ENCODE assay signal across 9 mouse cellular contexts in the genomic region with DNA sequence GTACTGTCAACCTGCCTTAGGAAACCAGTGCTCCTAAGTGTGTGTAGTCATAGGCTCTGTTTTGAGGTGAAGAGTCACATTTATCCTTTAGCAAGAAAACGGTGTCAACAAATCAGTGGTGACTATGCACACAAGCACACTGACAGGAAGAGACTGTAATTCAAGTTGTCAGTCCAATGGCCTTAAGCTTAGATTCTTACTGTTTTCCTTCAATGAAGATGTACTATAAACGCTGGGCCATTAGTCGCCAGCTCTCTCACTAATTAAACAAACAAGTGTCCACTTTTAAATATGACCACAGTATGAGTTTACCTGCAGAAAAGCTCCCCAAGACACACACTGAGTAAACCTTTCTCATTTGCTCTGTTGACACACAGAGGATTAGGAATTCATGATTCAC. TPM values are rescaled to one million over a fixed set of nuclear protein-coding genes. Genes with fewer than 3 reads are reported as not detected.
DNase-seq lines count a peak whose midpoint lies in the region; ATAC-seq and TF ChIP-seq lines count a peak whose summit lies in the region.
"Had no signal": no experiment of that assay in that cellular context is flagged by ENCODE, and none has a peak within 500 bp of the region (broad histone marks: within the 10 kb centered on the region; RNA-seq: fewer than 3 reads in every experiment).

No protein-coding gene starts in this region.

- peak overlapping the region; percentile 51; the same call in 1 of the 2 replicates for H3K9ac ChIP-seq in forebrain, postnatal 0 days
- no peak overlapping the region for H3K9ac ChIP-seq in liver, embryonic 15.5 days

- peaks cover 47% of the 10 kb centered on the region for H3K79me3 ChIP-seq in C2C12 (ENCODE audit: low read depth)

- DNase-seq in heart, adult 11 months: peak; percentile 39
- DNase-seq in heart, adult 18-20 months: no peak
- no peak for DNase-seq in forebrain, postnatal 0 days
- no peak for DNase-seq in frontal cortex, postnatal 10 days (ENCODE audit: low spot score in 2 of 2)
- no peak for DNase-seq in layer of hippocampus, adult 11-12 months (ENCODE audit: low spot score)
- no peak for DNase-seq in urinary bladder, postnatal 25 days (ENCODE audit: low spot score)
- DNase-seq: spleen, adult 18-20 months had no signal

- no peaks in the 10 kb centered on the region for H3K27me3 ChIP-seq in C2C12 (ENCODE audit: control insufficient read depth, insufficient read depth, insufficient read length)
- H3K27me3 ChIP-seq in forebrain, postnatal 0 days (ENCODE audit: insufficient read depth, low read length): no peaks in the 10 kb centered on the region
- peaks cover 9% of the 10 kb centered on the region for H3K27me3 ChIP-seq in liver, embryonic 15.5 days

- H3ac ChIP-seq in C2C12 (ENCODE audit: control insufficient read depth, insufficient read length, low read depth): no peak overlapping the region

- no peak for TF ChIP-seq CTCF in C2C12 (IDR thresholded peaks at IDR 0.05; ENCODE audit: control insufficient read depth, insufficient read depth, insufficient read length)
- no peak for TF ChIP-seq CTCF in forebrain, postnatal 0 days (IDR thresholded peaks at IDR 0.05; ENCODE audit: low read depth)

- WGBS in forebrain, postnatal 0 days: 47% methylated on average over 3 of the region's 3 CpGs
- 16% methylated on average over 3 of the region's 3 CpGs for WGBS in liver, embryonic 15.5 days (ENCODE audit: insufficient replicate concordance)

- H3K4me3 ChIP-seq in C2C12 (ENCODE audit: insufficient read depth, poor library complexity, severe bottlenecking): peak overlapping the region; percentile 50
- peak overlapping the region; percentile 49 for H3K4me3 ChIP-seq in forebrain, postnatal 0 days (ENCODE audit: low read depth, low read length)
- H3K4me3 ChIP-seq in liver, embryonic 15.5 days (replicated peaks): peak overlapping the region; percentile 58

- no peak for ATAC-seq in forebrain, postnatal 0 days
- ATAC-seq in liver, embryonic 15.5 days (ENCODE audit: insufficient read depth): no peak

- peak overlapping the region; percentile 96 for H3K4me2 ChIP-seq in forebrain, postnatal 0 days (ENCODE audit: low read depth)
- H3K4me2 ChIP-seq in liver, embryonic 15.5 days: peak overlapping the region; percentile 68

- peaks cover 56% of the 10 kb centered on the region for H3K79me2 ChIP-seq in C2C12 (ENCODE audit: control insufficient read depth, insufficient read depth)

- H3K4me1 ChIP-seq in forebrain, postnatal 0 days (ENCODE audit: insufficient read depth): no peaks in the 10 kb centered on the region
- peaks cover 3% of the 10 kb centered on the region; the same call in 1 of the 2 replicates for H3K4me1 ChIP-seq in liver, embryonic 15.5 days (replicated peaks)

- H3K36me3 ChIP-seq in C2C12 (ENCODE audit: control insufficient read depth, insufficient read depth): no peaks in the 10 kb centered on the region
- H3K36me3 ChIP-seq in forebrain, postnatal 0 days (ENCODE audit: insufficient read depth): no peaks in the 10 kb centered on the region
- no peaks in the 10 kb centered on the region for H3K36me3 ChIP-seq in liver, embryonic 15.5 days (replicated peaks)

- H3K27ac ChIP-seq in forebrain, postnatal 0 days (ENCODE audit: low read depth, low read length): no peak overlapping the region
- H3K27ac ChIP-seq in liver, embryonic 15.5 days (replicated peaks): no peak overlapping the region

- no peaks in the 10 kb centered on the region for H3K9me3 ChIP-seq in forebrain, postnatal 0 days (ENCODE audit: low read length)
- H3K9me3 ChIP-seq in liver, embryonic 15.5 days (replicated peaks): no peaks in the 10 kb centered on the region

TF ChIP-seq in C2C12, 6 proteins besides CTCF, POLR2A, EP300 and RAD21:
- no peak for TF ChIP-seq FOSL1 (IDR thresholded peaks at IDR 0.05; ENCODE audit: insufficient read depth, low read length, poor library complexity, severe bottlenecking)
- no peak for TF ChIP-seq MAX (IDR thresholded peaks at IDR 0.05)
- no peak for TF ChIP-seq MYOD1 (IDR thresholded peaks at IDR 0.05; ENCODE audit: control insufficient read depth, insufficient read length, low read depth)
- no peak for TF ChIP-seq MYOG (IDR thresholded peaks at IDR 0.05; ENCODE audit: control insufficient read depth, extremely low read depth, insufficient read length)
- TF ChIP-seq USF1 (IDR thresholded peaks at IDR 0.05; ENCODE audit: low read depth): no peak
- TF ChIP-seq CEBPB (IDR thresholded peaks at IDR 0.05; ENCODE audit: low read depth): no peak

RNA-seq across cellular contexts. Expression of a gene that starts 44.3 kb away (rescaled TPM):
- total RNA-seq in heart, adult 18-20 months (2021): 10 to 100 TPM; 27.0 to 32.0 TPM
- polyA plus RNA-seq in C2C12 (2012; fragmentation: generic; extraction: Trizol): 6.6 TPM
- total RNA-seq in forebrain, postnatal 0 days (2014; rRNA removed): 9.8 and 19.2 TPM in 2 replicates
- 1.5 and 2.6 TPM in 2 replicates for polyA plus RNA-seq in forebrain, postnatal 0 days (2015; fragmentation: Nextera tagmentation; extraction: Ambion mirVana)
- polyA plus RNA-seq in liver, embryonic 15.5 days (2015; fragmentation: Nextera tagmentation; extraction: Ambion mirVana): 1.0 and 1.5 TPM in 2 replicates
